Mouse (Mus musculus) gastrocnemius, adult 8-10 months (tissue): ENCODE measurements around the gene Dio2. TPM values are rescaled to one million over a fixed set of nuclear protein-coding genes. Genes with fewer than 3 reads are reported as not detected.

Experiments used
- DNase-seq, 2 experiments: peaks; one replicate each; pipeline ENCODE4 v3.0.0; 2022; ENCODE audit warnings: low spot score in 2 of 2
- total RNA-seq, 4 experiments: library from RNA; stranded (reverse); gene quantifications; 2 replicates each; pipeline ENCODE4 v1.2.4; 2022

Dio2 gene
- 1 to 10 TPM in 1 of 4 experiments, under 1 TPM in 3; 0.72 to 1.2 (median 0.85) TPM for total RNA-seq

- no peak for DNase-seq
These were observed at the start of gene Dio2 for GRCm38 (mm10) chr12:90738388-90739223. Gene Dio2 (minus strand): TSS chr12:90738438.

- no peak for DNase-seq
These were observed 43.2 kb upstream of the Dio2 start for GRCm38 (mm10) chr12:90781438-90781837.

GRCm38 (mm10) chr12:90744752-90745151 lies 6.5 kb upstream of the Dio2 start:
- DNase-seq, result no peak

- no peak for DNase-seq
These were observed 5.4 kb upstream of the Dio2 start for GRCm38 (mm10) chr12:90743633-90744032.

- peak; percentile 36 to 47 for DNase-seq
These were observed 2.2 kb upstream of the Dio2 start for GRCm38 (mm10) chr12:90740468-90740867.

GRCm38 (mm10) chr12:90737932-90738331 lies 306 bp downstream of the Dio2 start:
- no peak for DNase-seq

GRCm38 (mm10) chr12:90735447-90735846 lies 2.8 kb downstream of the Dio2 start:
- DNase-seq, result no peak

- DNase-seq, result no peak
These were observed 3.7 kb downstream of the Dio2 start for GRCm38 (mm10) chr12:90734503-90734902.

- no peak for DNase-seq
These were observed 4.5 kb downstream of the Dio2 start for GRCm38 (mm10) chr12:90733721-90734120.

GRCm38 (mm10) chr12:90729648-90730047 lies 8.6 kb downstream of the Dio2 start:
- peak; percentile 15 to 27 for DNase-seq

GRCm38 (mm10) chr12:90725107-90725506 lies 13.1 kb downstream of the Dio2 start:
- no peak for DNase-seq

- no peak for DNase-seq
These were observed 13.6 kb downstream of the Dio2 start for GRCm38 (mm10) chr12:90724644-90725043.

- DNase-seq, result no peak
These were observed 44.1 kb downstream of the Dio2 start for GRCm38 (mm10) chr12:90694135-90694534.
